Comparison of ENCODE assay signal across 8 mouse cellular contexts in genomic region chr11:80384461-80384860, GRCm38 (mm10). TPM values are rescaled to one million over a fixed set of nuclear protein-coding genes. Genes with fewer than 3 reads are reported as not detected.
DNase-seq lines count a peak whose midpoint lies in the region; ATAC-seq and TF ChIP-seq lines count a peak whose summit lies in the region.

No protein-coding gene starts in this region.

- TF ChIP-seq CTCF in thymus, adult 2 months (IDR thresholded peaks at IDR 0.05; ENCODE audit: borderline replicate concordance, control insufficient read depth, extremely low read depth, insufficient read depth, low read length, poor library complexity), result no peak
- no peak for TF ChIP-seq CTCF in liver, adult 2 months (IDR thresholded peaks at IDR 0.05; ENCODE audit: low read depth, low read length)

- no peak overlapping the region for H3K27ac ChIP-seq in thymus, adult 2 months (ENCODE audit: control insufficient read depth, insufficient read depth, low read length)
- H3K27ac ChIP-seq in liver, adult 2 months (replicated peaks; ENCODE audit: insufficient read depth, low read depth, low read length), result peak overlapping the region; percentile 37

- H3K27me3 ChIP-seq in thymus, adult 2 months (ENCODE audit: control insufficient read depth, insufficient read depth, low read length), result no peaks in the 10 kb centered on the region
- no peaks in the 10 kb centered on the region for H3K27me3 ChIP-seq in liver, adult 2 months (ENCODE audit: control insufficient read depth, insufficient read depth, low read length)

- peaks cover 9% of the 10 kb centered on the region for H3K4me1 ChIP-seq in thymus, adult 2 months (replicated peaks; ENCODE audit: control insufficient read depth, insufficient read depth, low read length)
- peaks cover 12% of the 10 kb centered on the region for H3K4me1 ChIP-seq in liver, adult 2 months (ENCODE audit: control insufficient read depth, insufficient read depth, low read length)

- peaks cover 26% of the 10 kb centered on the region for H3K79me2 ChIP-seq in liver, adult 2 months (ENCODE audit: control insufficient read depth, insufficient read depth, low read length)

- peak; percentile 17 for DNase-seq in adrenal gland, adult 2 months
- DNase-seq in adrenal gland, adult (ENCODE audit: inconsistent age in 2 of 2, low spot score in 1 of 2), result no peak
- no peak for DNase-seq in thymus, adult 2 months
- no peak for DNase-seq in thymus, postnatal 4 days
- DNase-seq in liver, adult 2 months (ENCODE audit: extremely low read depth, low read depth, low spot score), result peak; percentile 62
- no peak for DNase-seq in layer of hippocampus, adult 18-20 months (ENCODE audit: low spot score in 2 of 2)
- DNase-seq in right cerebral cortex, postnatal 4 days, result no peak

- peaks cover 34% of the 10 kb centered on the region for H3K36me3 ChIP-seq in thymus, adult 2 months (ENCODE audit: control insufficient read depth, insufficient read depth, low read length)
- peaks cover 25% of the 10 kb centered on the region for H3K36me3 ChIP-seq in liver, adult 2 months (ENCODE audit: control insufficient read depth, insufficient read depth, low read length)

- peak overlapping the region; percentile 66 for H3K9ac ChIP-seq in liver, adult 2 months (ENCODE audit: low read depth, low read length)

- TF ChIP-seq POLR2A in thymus, adult 2 months (IDR thresholded peaks at IDR 0.05; ENCODE audit: control insufficient read depth, extremely low read depth, insufficient read depth, low read length, poor library complexity), result no peak
- no peak for TF ChIP-seq POLR2A in liver, adult 2 months (IDR thresholded peaks at IDR 0.05; ENCODE audit: extremely low read depth, insufficient read depth, low read length)

- H3K4me3 ChIP-seq in thymus, adult 2 months (ENCODE audit: control insufficient read depth, insufficient read depth, low read length), result peak overlapping the region; percentile 51
- peak overlapping the region; percentile 91 for H3K4me3 ChIP-seq in liver, adult 2 months (ENCODE audit: insufficient read depth, low read depth, low read length)

- ATAC-seq in granulocyte monocyte progenitor cell, adult 5-6 weeks (replicated peaks; ENCODE audit: poor library complexity, severe bottlenecking), result no peak

RNA-seq across cellular contexts. Expression of gene Zfp207, which starts 1.4 kb away (rescaled TPM):
- 100 to 1,000 TPM; 131 to 142 TPM for total RNA-seq in adrenal gland, adult 2 months (2021)
- polyA plus RNA-seq in adrenal gland, adult 2 months (2012; rRNA removed), result 45.7 and 53.3 TPM in 2 replicates
- 243 and 267 TPM in 2 replicates for polyA plus RNA-seq in thymus, adult 2 months (2012; rRNA removed)
- total RNA-seq in liver, adult 2 months (2014; rRNA removed), result 69.7 and 70.6 TPM in 2 replicates
- 33.2 and 40.1 TPM in 2 replicates for polyA plus RNA-seq in liver, adult 2 months (2012; rRNA removed)
- 278 and 343 TPM in 2 replicates for total RNA-seq in granulocyte monocyte progenitor cell, adult 5-6 weeks (2014; fragmentation: Nextera tagmentation)
- total RNA-seq in granulocyte monocyte progenitor cell, adult 5-6 weeks (2017), result 250 and 268 TPM in 2 replicates
- total RNA-seq in layer of hippocampus, adult 18-20 months (2021), result 100 to 1,000 TPM; 133 to 146 TPM

RNA-seq across cellular contexts. Expression of gene 5730455P16Rik, which starts 6.6 kb away (rescaled TPM):
- 10 to 100 TPM; 14.4 to 20.7 TPM for total RNA-seq in adrenal gland, adult 2 months (2021)
- 2.7 and 3.8 TPM in 2 replicates for polyA plus RNA-seq in adrenal gland, adult 2 months (2012; rRNA removed)
- 5.4 and 8.6 TPM in 2 replicates for polyA plus RNA-seq in thymus, adult 2 months (2012; rRNA removed)
- 10.4 and 11.8 TPM in 2 replicates for total RNA-seq in liver, adult 2 months (2014; rRNA removed)
- polyA plus RNA-seq in liver, adult 2 months (2012; rRNA removed), result 1.8 and 2.1 TPM in 2 replicates
- total RNA-seq in granulocyte monocyte progenitor cell, adult 5-6 weeks (2014; fragmentation: Nextera tagmentation), result 6.4 and 11.8 TPM in 2 replicates
- 10.1 and 12.5 TPM in 2 replicates for total RNA-seq in granulocyte monocyte progenitor cell, adult 5-6 weeks (2017)
- 10 to 100 TPM; 50.8 to 54.1 TPM for total RNA-seq in layer of hippocampus, adult 18-20 months (2021)

RNA-seq across cellular contexts. Expression of gene Psmd11, which starts 44.0 kb away (rescaled TPM):
- total RNA-seq in adrenal gland, adult 2 months (2021), result 100 to 1,000 TPM; 142 to 155 TPM
- 16.6 and 19.9 TPM in 2 replicates for polyA plus RNA-seq in adrenal gland, adult 2 months (2012; rRNA removed)
- 71.7 and 78.4 TPM in 2 replicates for polyA plus RNA-seq in thymus, adult 2 months (2012; rRNA removed)
- 106 and 128 TPM in 2 replicates for total RNA-seq in liver, adult 2 months (2014; rRNA removed)
- polyA plus RNA-seq in liver, adult 2 months (2012; rRNA removed), result 56.1 and 63.2 TPM in 2 replicates
- total RNA-seq in granulocyte monocyte progenitor cell, adult 5-6 weeks (2014; fragmentation: Nextera tagmentation), result 84.0 and 106 TPM in 2 replicates
- 62.6 and 72.7 TPM in 2 replicates for total RNA-seq in granulocyte monocyte progenitor cell, adult 5-6 weeks (2017)
- total RNA-seq in layer of hippocampus, adult 18-20 months (2021), result 100 to 1,000 TPM in 1 of 2 experiments, 10 to 100 TPM in 1; 98.8 to 106 TPM

Comparison
In these comparisons a context has a peak if more than half of its experiments do, and no peak if none do; other contexts are left out.
1. DNase-seq: peak in adrenal gland, adult 2 months (single experiment) and liver, adult 2 months (single experiment); none in adrenal gland, adult (0 of 2), thymus, adult 2 months (single experiment), thymus, postnatal 4 days (single experiment), layer of hippocampus, adult 18-20 months (0 of 2) and right cerebral cortex, postnatal 4 days (single experiment).